In the genomic region with DNA sequence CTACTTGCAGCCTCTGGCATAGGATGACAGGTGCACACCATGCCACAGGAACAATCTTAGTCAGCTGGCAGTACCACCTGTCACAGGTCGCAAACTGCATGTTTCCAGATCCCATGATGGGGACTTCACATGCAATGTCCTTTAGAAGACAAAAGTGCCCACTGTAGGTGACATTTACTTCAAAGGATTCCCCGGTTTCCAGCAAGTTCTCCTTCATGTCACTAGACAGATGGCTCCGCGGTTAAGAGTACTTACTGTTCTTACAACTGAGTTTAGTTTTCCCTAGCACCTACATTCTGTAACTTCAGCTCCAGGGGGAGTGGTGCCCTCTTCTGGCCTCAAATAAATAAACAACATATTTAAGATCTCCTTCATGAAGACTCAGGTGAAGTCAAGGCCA, we compare ENCODE assay signal across 10 mouse cellular contexts. TPM values are rescaled to one million over a fixed set of nuclear protein-coding genes. Genes with fewer than 3 reads are reported as not detected.
DNase-seq lines count a peak whose midpoint lies in the region; ATAC-seq and TF ChIP-seq lines count a peak whose summit lies in the region.
"Had no signal": no experiment of that assay in that cellular context is flagged by ENCODE, and none has a peak within 500 bp of the region (broad histone marks: within the 10 kb centered on the region; RNA-seq: fewer than 3 reads in every experiment).

No protein-coding gene starts in this region.

- H3K4me2 ChIP-seq in lung, postnatal 0 days (replicated peaks; ENCODE audit: low read depth, low read length) = no peak overlapping the region
- H3K4me2 ChIP-seq: forebrain, embryonic 15.5 days; midbrain, embryonic 13.5 days had no signal

- H3K27me3 ChIP-seq in lung, postnatal 0 days (replicated peaks; ENCODE audit: insufficient read depth, low read length) = no peaks in the 10 kb centered on the region
- H3K27me3 ChIP-seq: forebrain, embryonic 15.5 days; midbrain, embryonic 13.5 days had no signal

- DNase-seq in gastrocnemius, adult 2 months = no peak
- DNase-seq in gastrocnemius, postnatal 14 days = no peak
- DNase-seq in lung, postnatal 0 days (ENCODE audit: low spot score) = no peak
- no peak for DNase-seq in lung, postnatal 14 days
- peak; percentile 3 for DNase-seq in T-cell, adult 2 months (ENCODE audit: low spot score)
- no peak for DNase-seq in right cerebral cortex, adult 18-20 months
- DNase-seq in layer of hippocampus, postnatal 25 days (ENCODE audit: extremely low spot score in 1 of 2, low spot score in 1 of 2) = no peak

- peak overlapping the region; percentile 72 for H3K27ac ChIP-seq in gastrocnemius, adult 2 months
- no peak overlapping the region for H3K27ac ChIP-seq in lung, postnatal 0 days (ENCODE audit: low read length)
- H3K27ac ChIP-seq: forebrain, embryonic 15.5 days; midbrain, embryonic 13.5 days had no signal

- WGBS in lung, postnatal 0 days = 79% methylated on average over 4 of the region's 4 CpGs

- H3K4me1 ChIP-seq in lung, postnatal 0 days (ENCODE audit: insufficient read depth, low read depth, low read length) = no peaks in the 10 kb centered on the region
- H3K4me1 ChIP-seq: forebrain, embryonic 15.5 days; midbrain, embryonic 13.5 days had no signal

- ATAC-seq in lung, postnatal 0 days = no peak
- ATAC-seq in megakaryocyte progenitor cell, adult 5-6 weeks (replicated peaks; ENCODE audit: poor library complexity) = peak; percentile 44; the same call in 1 of the 2 replicates
- ATAC-seq: forebrain, embryonic 15.5 days; midbrain, embryonic 13.5 days had no signal

- TF ChIP-seq EP300 in lung, postnatal 0 days (IDR thresholded peaks at IDR 0.05) = no peak

- 0 out of 2 replicates have a peak, but pooled peaks cover 4% of the 10 kb centered on the region for H3K36me3 ChIP-seq in lung, postnatal 0 days (ENCODE audit: insufficient read depth, low read length)

- H3K9ac ChIP-seq in lung, postnatal 0 days (replicated peaks; ENCODE audit: low read depth) = no peak overlapping the region
- H3K9ac ChIP-seq: forebrain, embryonic 15.5 days; midbrain, embryonic 13.5 days had no signal

- peak; percentile 57 for TF ChIP-seq CTCF in gastrocnemius, adult 2 months (IDR thresholded peaks at IDR 0.05)
- peak; percentile 41 for TF ChIP-seq CTCF in lung, postnatal 0 days (IDR thresholded peaks at IDR 0.05)

- intact Hi-C loops in gastrocnemius, adult 2 months (cut with DNase I) = loop anchor here (5.0 kb wide), 1 partner anchor 221 kb away; no protein-coding TSS in a partner anchor
- intact Hi-C loops in gastrocnemius, postnatal 14 days (cut with DNase I; ENCODE audit: low total_unique reads) = no loop called here

- no peaks in the 10 kb centered on the region for H3K9me3 ChIP-seq in lung, postnatal 0 days (ENCODE audit: low read length)
- H3K9me3 ChIP-seq: forebrain, embryonic 15.5 days; midbrain, embryonic 13.5 days had no signal

- no peak overlapping the region for H3K4me3 ChIP-seq in gastrocnemius, adult 2 months
- H3K4me3 ChIP-seq in lung, postnatal 0 days (ENCODE audit: low read depth, low read length) = no peak overlapping the region
- H3K4me3 ChIP-seq: forebrain, embryonic 15.5 days; midbrain, embryonic 13.5 days had no signal

RNA-seq across cellular contexts. Expression of a gene that starts 18.4 kb away (rescaled TPM):
- 10 to 100 TPM; 70.6 to 74.4 TPM for total RNA-seq in gastrocnemius, adult 2 months (2021)
- 10 to 100 TPM; 62.2 to 62.4 TPM for total RNA-seq in gastrocnemius, postnatal 14 days (2021)
- polyA plus RNA-seq in lung, postnatal 0 days (2015; fragmentation: Nextera tagmentation; extraction: Ambion mirVana) = 19.7 and 20.0 TPM in 2 replicates
- 20.8 TPM in 2 replicates for total RNA-seq in megakaryocyte progenitor cell, adult 5-6 weeks (2015)
- total RNA-seq in megakaryocyte progenitor cell, adult 5-6 weeks (2017) = 41.5 and 48.1 TPM in 2 replicates
- 10 to 100 TPM; 88.7 to 98.6 TPM for total RNA-seq in layer of hippocampus, postnatal 25 days (2021)

RNA-seq across cellular contexts. Expression of a gene that starts 31.4 kb away (rescaled TPM):
- total RNA-seq in gastrocnemius, adult 2 months (2021) = 100 to 1,000 TPM; 445 to 518 TPM
- 100 to 1,000 TPM; 596 to 649 TPM for total RNA-seq in gastrocnemius, postnatal 14 days (2021)
- polyA plus RNA-seq in lung, postnatal 0 days (2015; fragmentation: Nextera tagmentation; extraction: Ambion mirVana) = 373 and 397 TPM in 2 replicates
- total RNA-seq in megakaryocyte progenitor cell, adult 5-6 weeks (2015) = 2,970 and 3,030 TPM in 2 replicates
- 1,387 and 1,567 TPM in 2 replicates for total RNA-seq in megakaryocyte progenitor cell, adult 5-6 weeks (2017)
- 100 to 1,000 TPM; 433 to 489 TPM for total RNA-seq in layer of hippocampus, postnatal 25 days (2021)

RNA-seq across cellular contexts. Expression of a gene that starts 47.2 kb away (rescaled TPM):
- total RNA-seq in gastrocnemius, adult 2 months (2021) = 10 to 100 TPM; 13.7 to 13.8 TPM
- total RNA-seq in gastrocnemius, postnatal 14 days (2021) = 10 to 100 TPM; 11.3 to 11.5 TPM
- 2.5 and 2.8 TPM in 2 replicates for polyA plus RNA-seq in lung, postnatal 0 days (2015; fragmentation: Nextera tagmentation; extraction: Ambion mirVana)
- 16.2 and 22.8 TPM in 2 replicates for total RNA-seq in megakaryocyte progenitor cell, adult 5-6 weeks (2015)
- total RNA-seq in megakaryocyte progenitor cell, adult 5-6 weeks (2017) = 6.5 and 9.2 TPM in 2 replicates
- 100 to 1,000 TPM; 159 to 190 TPM for total RNA-seq in layer of hippocampus, postnatal 25 days (2021)

Comparison
In these comparisons a context has a peak if more than half of its experiments do, and no peak if none do; other contexts are left out.
1. RNA of a gene that starts 47.2 kb away (total RNA-seq): 159 to 190 TPM in layer of hippocampus, postnatal 25 days; 6.5 to 22.8 TPM in megakaryocyte progenitor cell, adult 5-6 weeks, 13.7 to 13.8 TPM in gastrocnemius, adult 2 months and 11.3 to 11.5 TPM in gastrocnemius, postnatal 14 days; every median in the first group is over 4 times any median in the second.